Mouse (Mus musculus) left cerebral cortex, postnatal 14 days (tissue): ENCODE measurements around the gene Dhrs7. TPM values are rescaled to one million over a fixed set of nuclear protein-coding genes. Genes with fewer than 3 reads are reported as not detected.
"Not testable (repeated sequence)": the region's sequence is repeated elsewhere in the genome, so short reads cannot be mapped to it uniquely, and the experiment has no call there.

Experiments used
- DNase-seq, 2 experiments: peaks; one replicate each; pipeline ENCODE4 v3.0.0; 2021 to 2022; ENCODE audit warnings: low spot score in 2 of 2, mixed read lengths in 1 of 2
- intact Hi-C: fragments of 180-260 bp; cut with DNase I; formaldehyde crosslinking; loops from one replicate; pipeline ENCODE4 v1.15.1; 2025
- long read RNA-seq, 2 experiments: library from polyadenylated mRNA; stranded (forward); transcript quantifications; one replicate each; pipeline ENCODE4 v2.0.0; 2021
- total RNA-seq, 2 experiments: library from RNA; stranded (reverse); gene quantifications; 2 replicates each; pipeline ENCODE4 v1.2.3; 2021

Dhrs7 gene
- total RNA-seq: 10 to 100 TPM; 30.8 TPM
- long read RNA-seq, experiment 1, transcript Dhrs7-201 (7 exons, 1,385 nt): major isoform, 52 of 55 reads
- long read RNA-seq, experiment 1, partial matches to known transcripts: 1 of 55 reads
- long read RNA-seq, experiment 1, other reads (novel, unspliced or antisense): 2 of 55 reads
- long read RNA-seq, experiment 2, transcript Dhrs7-201 (7 exons, 1,385 nt): major isoform, 29 of 33 reads
- long read RNA-seq, experiment 2, partial matches to known transcripts: 1 of 33 reads
- long read RNA-seq, experiment 2, other reads (novel, unspliced or antisense): 3 of 33 reads

- DNase-seq: peak; percentile 73 to 76
- intact Hi-C loops: no loop called here
Measured at GRCm38 (mm10) chr12:72664735-72665337, at the start of gene Dhrs7. Gene Dhrs7, minus strand, starts transcription at chr12:72664909.

GRCm38 (mm10) chr12:72709981-72710380 is 45.3 kb upstream of the Dhrs7 start:
- DNase-seq: no peak
- intact Hi-C loops: no loop called here

GRCm38 (mm10) chr12:72704068-72704467 is 39.4 kb upstream of the Dhrs7 start:
- no peak for DNase-seq
- intact Hi-C loops: no loop called here

- intact Hi-C loops: no loop called here
Measured at GRCm38 (mm10) chr12:72700013-72700412, 35.3 kb upstream of the Dhrs7 start.

GRCm38 (mm10) chr12:72694901-72695463 is 30.3 kb upstream of the Dhrs7 start:
- intact Hi-C loops: loop anchor here (5.0 kb wide), 1 partner anchor 233 kb away; no protein-coding TSS in a partner anchor

More at GRCm38 (mm10) chr12:72700013-72700412, 35.3 kb upstream of the Dhrs7 start:
- no peak for DNase-seq

GRCm38 (mm10) chr12:72694438-72694837 is 29.7 kb upstream of the Dhrs7 start:
- no peak for DNase-seq
- intact Hi-C loops: loop anchor here (5.0 kb wide), 1 partner anchor 232 kb away; no protein-coding TSS in a partner anchor

More at GRCm38 (mm10) chr12:72694901-72695463, 30.3 kb upstream of the Dhrs7 start:
- DNase-seq: no peak

- DNase-seq: peak; percentile 33 to 38
- intact Hi-C loops: loop anchor here (5.0 kb wide), 1 partner anchor 232 kb away; no protein-coding TSS in a partner anchor
Measured at GRCm38 (mm10) chr12:72693895-72694294, 29.2 kb upstream of the Dhrs7 start.

GRCm38 (mm10) chr12:72688281-72688680 is 23.6 kb upstream of the Dhrs7 start:
- intact Hi-C loops: not testable (repeated sequence)

GRCm38 (mm10) chr12:72687741-72688140 is 23.0 kb upstream of the Dhrs7 start:
- DNase-seq, intact Hi-C loops: not testable (repeated sequence)

More at GRCm38 (mm10) chr12:72688281-72688680, 23.6 kb upstream of the Dhrs7 start:
- not testable (repeated sequence) for DNase-seq

GRCm38 (mm10) chr12:72686566-72686965 is 21.9 kb upstream of the Dhrs7 start:
- DNase-seq, intact Hi-C loops: not testable (repeated sequence)

- DNase-seq: no peak
- intact Hi-C loops: no loop called here
Measured at GRCm38 (mm10) chr12:72683612-72684011, 18.9 kb upstream of the Dhrs7 start.

GRCm38 (mm10) chr12:72682511-72683282 is 18.0 kb upstream of the Dhrs7 start:
- intact Hi-C loops: no loop called here
- no peak for DNase-seq

GRCm38 (mm10) chr12:72681919-72682318 is 17.2 kb upstream of the Dhrs7 start:
- DNase-seq: no peak
- intact Hi-C loops: no loop called here

- intact Hi-C loops: no loop called here
- no peak for DNase-seq
Measured at GRCm38 (mm10) chr12:72679635-72680034, 14.9 kb upstream of the Dhrs7 start.

GRCm38 (mm10) chr12:72674820-72675219 is 10.1 kb upstream of the Dhrs7 start:
- no peak for DNase-seq
- intact Hi-C loops: no loop called here

GRCm38 (mm10) chr12:72674079-72674797 is 9.5 kb upstream of the Dhrs7 start:
- intact Hi-C loops: no loop called here
- DNase-seq: no peak

GRCm38 (mm10) chr12:72671516-72672135 is 6.9 kb upstream of the Dhrs7 start:
- no peak for DNase-seq
- intact Hi-C loops: no loop called here

GRCm38 (mm10) chr12:72670921-72671320 is 6.2 kb upstream of the Dhrs7 start:
- intact Hi-C loops: no loop called here
- DNase-seq: no peak
